Mouse (Mus musculus) small intestine, adult 2 months (tissue): ENCODE measurements around the gene Htr7.

ENCODE experiments used
- CTCF ChIP-seq: fragments of 200-500 bp; IDR thresholded peaks from 2 replicates; pipeline ENCODE4 v1.5.1; 2012; ENCODE audit warnings: low read depth, mild to moderate bottlenecking, control low read depth, inconsistent platforms, low read length, moderate library complexity, mixed read lengths; ENCODE audit not compliant: insufficient replicate concordance, insufficient read length; ENCODE audit errors: extremely low read depth
- POLR2A ChIP-seq: fragments of 200-500 bp; IDR thresholded peaks from 2 replicates; pipeline ENCODE4 v1.6.1; 2012; ENCODE audit warnings: low read depth, mild to moderate bottlenecking, control low read depth, inconsistent platforms, low read length, moderate library complexity

GRCm38 (mm10) chr19:36006277-36006676 is 51.0 kb downstream of the Htr7 start:
- TF ChIP-seq CTCF (no peak), POLR2A (no peak)
